In genomic region chr9:78629991-78630390, GRCm38 (mm10) we compare ENCODE assay signal across 15 mouse cellular contexts. TPM values are rescaled to one million over a fixed set of nuclear protein-coding genes. Genes with fewer than 3 reads are reported as not detected.
DNase-seq lines count a peak whose midpoint lies in the region; ATAC-seq and TF ChIP-seq lines count a peak whose summit lies in the region.
"Had no signal": no experiment of that assay in that cellular context is flagged by ENCODE, and none has a peak within 500 bp of the region (broad histone marks: within the 10 kb centered on the region; RNA-seq: fewer than 3 reads in every experiment).

No protein-coding gene starts in this region.

- no peaks in the 10 kb centered on the region for H3K9me3 ChIP-seq in liver, postnatal 0 days (ENCODE audit: low read length)
- H3K9me3 ChIP-seq in liver, embryonic 11.5 days (ENCODE audit: control insufficient read depth, low read length), result no peaks in the 10 kb centered on the region
- H3K9me3 ChIP-seq in hindbrain, embryonic 15.5 days, result no peaks in the 10 kb centered on the region
- H3K9me3 ChIP-seq: forebrain, embryonic 13.5 days had no signal

- no peak overlapping the region for H3K9ac ChIP-seq in liver, postnatal 0 days (replicated peaks)
- H3K9ac ChIP-seq in liver, embryonic 11.5 days (ENCODE audit: low read depth, low read length), result no peak overlapping the region
- no peak overlapping the region for H3K9ac ChIP-seq in hindbrain, embryonic 15.5 days
- H3K9ac ChIP-seq: forebrain, embryonic 13.5 days had no signal

- H3K4me3 ChIP-seq in gastrocnemius, adult 2 months, result no peak overlapping the region
- no peak overlapping the region for H3K4me3 ChIP-seq in liver, postnatal 0 days (ENCODE audit: low read depth, low read length)
- no peak overlapping the region for H3K4me3 ChIP-seq in liver, embryonic 11.5 days (ENCODE audit: low read depth, low read length)
- no peak overlapping the region for H3K4me3 ChIP-seq in hindbrain, embryonic 15.5 days
- H3K4me3 ChIP-seq: forebrain, embryonic 13.5 days had no signal

- 60% methylated on average over 6 of the region's 6 CpGs for WGBS in liver, postnatal 0 days (ENCODE audit: insufficient replicate concordance)
- 59% methylated on average over 6 of the region's 6 CpGs for WGBS in liver, embryonic 11.5 days
- WGBS in hindbrain, embryonic 15.5 days, result 59% methylated on average over 6 of the region's 6 CpGs

- peak; percentile 12; the same call in 1 of the 2 replicates for TF ChIP-seq CTCF in gastrocnemius, adult 2 months (IDR thresholded peaks at IDR 0.05)
- TF ChIP-seq CTCF in liver, postnatal 0 days (IDR thresholded peaks at IDR 0.05; ENCODE audit: low read depth), result peak; percentile 12; the same call in 1 of the 2 replicates

- no peaks in the 10 kb centered on the region for H3K27me3 ChIP-seq in liver, postnatal 0 days (ENCODE audit: insufficient read depth, low read length)
- H3K27me3 ChIP-seq in liver, embryonic 11.5 days (replicated peaks; ENCODE audit: control insufficient read depth, insufficient read depth, low read length), result no peaks in the 10 kb centered on the region
- no peaks in the 10 kb centered on the region for H3K27me3 ChIP-seq in hindbrain, embryonic 15.5 days
- H3K27me3 ChIP-seq: forebrain, embryonic 13.5 days had no signal

- H3K4me1 ChIP-seq in liver, postnatal 0 days (ENCODE audit: insufficient read depth), result no peaks in the 10 kb centered on the region
- no peaks in the 10 kb centered on the region for H3K4me1 ChIP-seq in liver, embryonic 11.5 days (replicated peaks; ENCODE audit: control insufficient read depth, insufficient read depth, low read length)
- no peaks in the 10 kb centered on the region for H3K4me1 ChIP-seq in hindbrain, embryonic 15.5 days (replicated peaks)
- H3K4me1 ChIP-seq: forebrain, embryonic 13.5 days had no signal

- H3K36me3 ChIP-seq in liver, postnatal 0 days (replicated peaks; ENCODE audit: insufficient read depth, low read length), result no peaks in the 10 kb centered on the region
- no peaks in the 10 kb centered on the region for H3K36me3 ChIP-seq in liver, embryonic 11.5 days (ENCODE audit: control insufficient read depth, insufficient read depth, low read length)
- no peaks in the 10 kb centered on the region for H3K36me3 ChIP-seq in hindbrain, embryonic 15.5 days

- H3K27ac ChIP-seq in gastrocnemius, adult 2 months, result no peak overlapping the region
- no peak overlapping the region for H3K27ac ChIP-seq in liver, postnatal 0 days (ENCODE audit: low read depth)
- no peak overlapping the region for H3K27ac ChIP-seq in liver, embryonic 11.5 days (ENCODE audit: low read depth, low read length)
- no peak overlapping the region for H3K27ac ChIP-seq in hindbrain, embryonic 15.5 days (replicated peaks)
- H3K27ac ChIP-seq: forebrain, embryonic 13.5 days; macrophage had no signal

- H3K4me2 ChIP-seq in liver, postnatal 0 days (ENCODE audit: low read depth, low read length), result no peak overlapping the region
- H3K4me2 ChIP-seq in liver, embryonic 11.5 days, result no peak overlapping the region
- peak overlapping the region; percentile 34 for H3K4me2 ChIP-seq in hindbrain, embryonic 15.5 days
- H3K4me2 ChIP-seq: forebrain, embryonic 13.5 days had no signal

- intact Hi-C loops in gastrocnemius, adult 2 months (cut with DNase I), result no loop called here

- ATAC-seq in liver, postnatal 0 days, result no peak
- no peak for ATAC-seq in liver, embryonic 11.5 days (replicated peaks; ENCODE audit: low FRiP score)
- ATAC-seq in hindbrain, embryonic 15.5 days (ENCODE audit: low FRiP score, low read depth), result no peak
- ATAC-seq: CD4-positive, CD25-positive, alpha-beta regulatory T cell, adult 4 months; forebrain, embryonic 13.5 days had no signal

- no peak for DNase-seq in gastrocnemius, adult 2 months
- DNase-seq in gastrocnemius, postnatal 25 days, result no peak
- no peak for DNase-seq in liver, postnatal 0 days
- no peak for DNase-seq in liver, embryonic 11.5 days (ENCODE audit: low spot score)
- DNase-seq in NIH3T3 (ENCODE audit: low read depth), result peak; percentile 51
- DNase-seq in cerebellum, adult 8-10 months, result no peak
- DNase-seq in cerebellum, adult 11-12 months, result no peak
- DNase-seq: cerebellum, postnatal 25 days; thymus, adult 2 months had no signal

- TF ChIP-seq EP300 in liver, postnatal 0 days (IDR thresholded peaks at IDR 0.05; ENCODE audit: low read depth), result no peak

RNA-seq across cellular contexts. Expression of gene Cd109, which starts 14.6 kb away (rescaled TPM):
- total RNA-seq in gastrocnemius, adult 2 months (2021), result under 1 TPM; 0.28 to 0.81 TPM
- total RNA-seq in gastrocnemius, postnatal 25 days (2021), result 1 to 10 TPM in 1 of 2 experiments, under 1 TPM in 1; 0.59 to 1.5 TPM
- polyA plus RNA-seq in liver, postnatal 0 days (2015; fragmentation: Nextera tagmentation; extraction: Ambion mirVana), result 0.04 TPM in 2 replicates
- polyA plus RNA-seq in liver, embryonic 11.5 days (2014; fragmentation: Nextera tagmentation; extraction: Ambion mirVana), result 0.82 and 1.2 TPM in 2 replicates
- 1.3 and 1.6 TPM in 2 replicates for polyA plus RNA-seq in hindbrain, embryonic 15.5 days (2015; fragmentation: Nextera tagmentation; extraction: Ambion mirVana)
- total RNA-seq: hematopoietic stem cell, adult 5-6 weeks; neutrophil, adult 5-6 weeks had no signal
- polyA plus RNA-seq: CD4-positive, CD25-positive, alpha-beta regulatory T cell, adult 4 months had no signal

RNA-seq across cellular contexts. Expression of gene Slc17a5, which starts 42.1 kb away (rescaled TPM):
- 1 to 10 TPM; 2.7 to 2.8 TPM for total RNA-seq in gastrocnemius, adult 2 months (2021)
- 1 to 10 TPM; 2.8 to 3.3 TPM for total RNA-seq in gastrocnemius, postnatal 25 days (2021)
- 5.2 and 6.2 TPM in 2 replicates for polyA plus RNA-seq in liver, postnatal 0 days (2015; fragmentation: Nextera tagmentation; extraction: Ambion mirVana)
- polyA plus RNA-seq in liver, embryonic 11.5 days (2014; fragmentation: Nextera tagmentation; extraction: Ambion mirVana), result 7.9 and 8.5 TPM in 2 replicates
- polyA plus RNA-seq in hindbrain, embryonic 15.5 days (2015; fragmentation: Nextera tagmentation; extraction: Ambion mirVana), result 15.4 and 16.2 TPM in 2 replicates
